Mouse (Mus musculus) midbrain, postnatal 0 days (tissue): ENCODE data around the gene Ptbp1. TPM values are rescaled to one million over a fixed set of nuclear protein-coding genes. Genes with fewer than 3 reads are reported as not detected.
A peak's percentile ranks its signal among the peaks of the same experiment; 100 is the strongest.

Source experiments
- ATAC-seq: fragments of 200-750 bp; cut with Nextera tagmentation; 2 replicates; pipeline ENCODE4 v1.8.0; 2017; ENCODE audit warnings: moderate number of reproducible peaks, mild to moderate bottlenecking, moderate TSS enrichment, moderate library complexity; ENCODE audit not compliant: low FRiP score
- DNase-seq: peaks from one replicate; pipeline ENCODE4 v3.0.0-alpha.2; 2015; ENCODE audit warnings: low spot score
- H3K27ac ChIP-seq: fragments of 300-500 bp; sonication (generic); 2 replicates; pipeline ENCODE4 v1.5.1; 2014; ENCODE audit warnings: low read depth, mild to moderate bottlenecking, low read length, mixed read lengths
- H3K27me3 ChIP-seq: fragments of 300-500 bp; sonication (generic); 2 replicates; pipeline ENCODE4 v1.6.1; 2014; ENCODE audit warnings: low read length, control low read depth, mixed read lengths; ENCODE audit not compliant: insufficient read depth
- H3K36me3 ChIP-seq: fragments of 300-500 bp; sonication (generic); 2 replicates; pipeline ENCODE4 v1.6.1; 2014; ENCODE audit warnings: low read length, control low read depth, mixed read lengths; ENCODE audit not compliant: insufficient read depth
- H3K4me1 ChIP-seq: fragments of 300-500 bp; sonication (generic); 2 replicates; pipeline ENCODE4 v1.6.1; 2014; ENCODE audit warnings: mild to moderate bottlenecking, control low read depth, antibody characterized with exemption, low read length, mixed read lengths; ENCODE audit not compliant: insufficient read depth
- H3K4me2 ChIP-seq: fragments of 300-500 bp; sonication (generic); 2 replicates; pipeline ENCODE4 v1.6.1; 2014; ENCODE audit warnings: low read depth, mild to moderate bottlenecking, low read length, mixed read lengths; ENCODE audit not compliant: poor library complexity, severe bottlenecking
- H3K4me3 ChIP-seq: fragments of 300-500 bp; sonication (generic); 2 replicates; pipeline ENCODE4 v1.5.1; 2014; ENCODE audit warnings: low read depth, mild to moderate bottlenecking, low read length, moderate library complexity
- H3K9ac ChIP-seq: fragments of 300-500 bp; sonication (generic); replicated peaks from 2 replicates; pipeline ENCODE4 v1.6.1; 2014; ENCODE audit warnings: mild to moderate bottlenecking, low read length, moderate library complexity, mixed read lengths; ENCODE audit not compliant: poor library complexity, severe bottlenecking
- H3K9me3 ChIP-seq: fragments of 300-500 bp; sonication (generic); 2 replicates; pipeline ENCODE4 v1.6.1; 2016; ENCODE audit warnings: low read length, control low read depth
- CTCF ChIP-seq: IDR thresholded peaks from 2 replicates; pipeline ENCODE4 v1.5.1; 2016; ENCODE audit warnings: antibody characterized with exemption, mild to moderate bottlenecking
- WGBS: fragments of 180-500 bp; shearing (Covaris S2); extraction: QIAGEN DNeasy Blood & Tissue Kit; methylation state at CpG from one replicate; pipeline ENCODE4 v1.1.7; 2014; 5-methylcytosine and 5-hydroxymethylcytosine counted together
- polyA plus RNA-seq: library from polyadenylated mRNA; unstranded; fragments of >200 nt; fragmentation: Nextera tagmentation; extraction: Ambion mirVana; gene quantifications from 2 replicates; pipeline ENCODE4 v1.2.1, GENCODE M21; 2015
- total RNA-seq: library from RNA; depleted of rRNA; stranded (reverse); fragments of >200 nt; gene quantifications from 2 replicates; pipeline ENCODE4 v1.2.3, GENCODE M21; 2014

The Ptbp1 gene
- total and polyA plus RNA-seq, 2 experiments from 2014 or later, result 49.7 to 114 TPM

DNA sequence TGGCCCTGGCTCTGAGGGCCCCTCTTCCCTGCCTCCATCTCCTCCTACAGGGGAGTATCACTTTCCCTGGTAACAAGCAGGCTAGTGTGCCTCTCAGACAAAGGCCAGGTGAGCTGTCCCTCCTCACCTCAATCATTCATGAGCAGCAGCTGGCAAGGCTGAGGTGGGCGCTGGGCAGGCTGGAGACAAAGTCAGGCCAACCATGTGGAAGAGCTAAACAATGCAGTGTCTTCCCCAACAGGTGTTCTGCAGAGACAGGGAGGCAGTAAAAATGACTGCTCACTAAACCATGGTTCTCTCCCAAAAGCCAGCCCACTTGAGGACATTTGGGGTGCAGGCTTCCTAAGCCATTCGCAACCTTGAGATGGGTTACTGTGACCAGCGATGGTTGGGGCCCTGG, 2.6 kb upstream of the Ptbp1 start:
- WGBS, result 83% methylated on average over 3 of the region's 3 CpGs
- H3K4me3 ChIP-seq, result no peak overlapping the region
- DNase-seq (no peak), ATAC-seq (no peak)
- H3K9me3 ChIP-seq, result no peaks in the 10 kb centered on the region
- peak overlapping the region; percentile 99 for H3K27ac ChIP-seq
- TF ChIP-seq CTCF, result no peak
- H3K9ac ChIP-seq, result no peak overlapping the region
- no peaks in the 10 kb centered on the region for H3K36me3 ChIP-seq
- no peak overlapping the region for H3K4me2 ChIP-seq
- no peaks in the 10 kb centered on the region for H3K27me3 ChIP-seq
- peaks cover 30% of the 10 kb centered on the region for H3K4me1 ChIP-seq

DNA sequence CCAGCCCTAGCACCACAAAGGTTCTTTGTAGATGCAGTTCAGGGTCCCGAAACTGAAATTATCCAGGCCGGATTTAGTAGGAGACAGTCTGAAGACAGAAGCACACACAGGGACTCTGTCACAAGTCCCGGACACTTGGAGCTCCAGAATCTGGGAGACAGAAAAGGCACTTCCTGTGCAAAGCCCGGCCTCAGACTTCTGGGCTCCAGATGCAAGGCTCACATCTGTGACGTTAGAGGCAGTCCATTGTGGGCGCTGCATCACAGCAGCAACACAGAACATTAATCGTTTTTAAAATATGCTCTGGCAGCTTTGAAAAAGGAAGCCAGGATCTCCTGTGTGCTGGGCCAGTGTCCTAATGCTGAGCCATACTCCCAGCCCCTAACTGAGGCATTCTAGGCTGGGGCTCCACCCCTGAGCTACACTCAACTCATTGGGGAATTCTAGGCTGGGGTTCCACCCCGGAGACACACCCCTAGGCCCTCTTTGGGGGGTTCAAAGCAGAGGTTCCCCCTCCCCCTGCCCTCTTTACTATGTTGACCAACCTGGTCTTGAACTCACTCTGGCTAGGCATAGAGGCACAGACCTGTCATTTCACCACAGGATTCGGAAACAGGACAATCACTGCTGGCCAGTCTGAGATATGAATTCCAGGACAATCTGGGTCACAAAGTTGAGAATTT, 2.0 kb upstream of the Ptbp1 start:
- Histone ChIP-seq H3K4me1 (peaks cover 36% of the 10 kb centered on the region), H3K36me3 (no peaks in the 10 kb centered on the region), H3K4me3 (no peak overlapping the region), H3K4me2 (peak overlapping the region; percentile 58), H3K9ac (peak overlapping the region; percentile 72), H3K27me3 (no peaks in the 10 kb centered on the region), H3K27ac (peak overlapping the region; percentile 99), H3K9me3 (no peaks in the 10 kb centered on the region)
- DNase-seq, result no peak
- 57% methylated on average over 9 of the region's 9 CpGs for WGBS
- ATAC-seq, result no peak
- no peak for TF ChIP-seq CTCF

DNA sequence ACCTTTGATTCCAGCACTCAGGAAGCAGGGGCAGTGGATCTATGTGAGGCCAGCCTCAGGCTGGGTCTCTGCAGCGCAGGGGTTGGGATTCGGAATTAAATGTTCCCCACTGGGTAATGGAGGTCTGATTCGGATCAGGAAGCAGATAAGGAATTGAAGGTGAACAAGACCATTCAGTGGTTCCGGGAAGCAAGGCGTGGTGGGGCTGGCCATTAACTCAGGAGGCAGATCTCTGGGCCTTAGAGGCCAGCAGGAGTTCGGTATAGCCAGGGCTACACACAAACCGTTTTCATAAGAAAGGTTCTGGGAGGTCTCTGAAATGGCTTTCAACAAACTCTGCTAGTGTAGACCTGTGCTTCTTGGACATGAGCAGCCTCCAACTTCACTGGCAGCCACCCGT, 1.4 kb upstream of the Ptbp1 start:
- no peak for TF ChIP-seq CTCF
- Histone ChIP-seq H3K4me3 (peak overlapping the region; percentile 38), H3K9me3 (no peaks in the 10 kb centered on the region), H3K9ac (peak overlapping the region; percentile 72), H3K4me2 (peak overlapping the region; percentile 58), H3K27me3 (no peaks in the 10 kb centered on the region), H3K27ac (peak overlapping the region; percentile 99), H3K4me1 (peaks cover 41% of the 10 kb centered on the region), H3K36me3 (0 out of 2 replicates have a peak, but pooled peaks cover under 1% of the 10 kb centered on the region)
- DNase-seq (no peak), ATAC-seq (no peak)
- 13% methylated on average over 8 of the region's 8 CpGs for WGBS

DNA sequence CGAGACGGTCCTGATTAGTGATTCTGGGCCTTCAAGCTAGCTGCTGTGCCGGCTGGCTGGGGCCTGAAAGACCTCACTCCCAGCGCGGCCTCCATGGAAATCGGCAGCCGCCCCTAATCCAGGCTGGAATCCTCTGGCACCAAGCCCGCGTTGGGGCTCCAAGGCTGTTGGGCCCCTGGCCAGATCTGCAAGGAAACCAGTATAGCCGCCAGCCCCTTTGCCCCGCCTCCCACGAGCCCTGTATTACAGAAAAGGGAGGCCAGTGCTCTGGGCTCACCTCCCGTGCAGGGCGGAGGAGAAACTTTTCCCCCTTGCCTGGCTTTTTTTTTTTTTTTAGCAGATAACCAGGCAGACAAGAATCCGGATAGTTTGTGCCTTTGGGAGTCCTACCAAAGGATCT, 835 bp upstream of the Ptbp1 start:
- Histone ChIP-seq H3K9ac (peak overlapping the region; percentile 72), H3K4me3 (peak overlapping the region; percentile 38), H3K9me3 (no peaks in the 10 kb centered on the region), H3K4me1 (peaks cover 41% of the 10 kb centered on the region), H3K4me2 (peak overlapping the region; percentile 58), H3K27ac (peak overlapping the region; percentile 99), H3K27me3 (no peaks in the 10 kb centered on the region), H3K36me3 (0 out of 2 replicates have a peak, but pooled peaks cover 2% of the 10 kb centered on the region)
- 0% methylated on average over 15 of the region's 15 CpGs for WGBS
- TF ChIP-seq CTCF, result no peak
- ATAC-seq (peak; percentile 17; the same call in 1 of the 2 replicates), DNase-seq (peak; percentile 95)

DNA sequence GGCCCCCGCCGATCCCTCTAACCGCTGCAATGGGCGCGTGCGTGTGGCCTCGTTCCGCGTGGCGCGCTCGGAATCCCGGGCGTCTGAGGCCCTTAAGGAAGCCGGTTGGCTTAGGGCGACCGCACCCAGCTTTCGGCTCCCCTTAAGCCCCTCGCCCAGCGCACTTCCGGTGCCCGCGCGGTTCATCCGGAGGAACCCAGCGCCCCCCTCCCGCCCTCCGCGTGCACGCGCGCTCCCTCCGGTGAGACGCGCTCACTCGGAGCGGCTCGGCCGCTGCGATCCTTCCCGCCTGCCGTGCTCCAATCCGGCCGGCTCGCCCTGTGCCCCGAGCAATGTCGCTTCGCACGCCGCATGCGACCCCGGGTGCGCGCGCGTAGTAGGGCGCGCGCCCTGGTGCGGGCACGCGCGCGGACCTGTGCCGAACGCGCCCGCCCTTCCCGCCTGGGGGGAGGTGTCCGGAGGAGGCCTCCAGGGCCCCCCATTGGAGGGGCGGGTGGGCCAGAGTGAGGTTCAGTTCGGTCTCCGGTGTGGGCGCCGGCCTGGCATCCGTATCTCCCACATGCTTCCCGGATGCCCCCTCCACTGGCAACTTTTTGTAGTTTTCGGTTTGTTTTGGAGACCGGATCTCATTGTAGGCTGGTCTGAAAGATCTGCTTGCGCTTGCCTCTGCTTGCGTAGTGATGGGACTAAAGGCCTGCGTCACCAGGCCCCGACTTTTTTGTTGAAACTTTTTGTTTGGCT, 744 bp downstream of the Ptbp1 start:
- H3K4me3 ChIP-seq, result peak overlapping the region; percentile 93
- peaks cover 12% of the 10 kb centered on the region for H3K36me3 ChIP-seq
- H3K27me3 ChIP-seq, result no peaks in the 10 kb centered on the region
- no peaks in the 10 kb centered on the region for H3K9me3 ChIP-seq
- DNase-seq, result peak; percentile 74
- peak overlapping the region; percentile 100 for H3K27ac ChIP-seq
- peaks cover 41% of the 10 kb centered on the region for H3K4me1 ChIP-seq
- under 1% methylated on average over 75 of the region's 83 CpGs for WGBS
- TF ChIP-seq CTCF, result no peak
- peak; percentile 35 for ATAC-seq
- peak overlapping the region; percentile 99 for H3K9ac ChIP-seq
- H3K4me2 ChIP-seq, result peak overlapping the region; percentile 93

DNA sequence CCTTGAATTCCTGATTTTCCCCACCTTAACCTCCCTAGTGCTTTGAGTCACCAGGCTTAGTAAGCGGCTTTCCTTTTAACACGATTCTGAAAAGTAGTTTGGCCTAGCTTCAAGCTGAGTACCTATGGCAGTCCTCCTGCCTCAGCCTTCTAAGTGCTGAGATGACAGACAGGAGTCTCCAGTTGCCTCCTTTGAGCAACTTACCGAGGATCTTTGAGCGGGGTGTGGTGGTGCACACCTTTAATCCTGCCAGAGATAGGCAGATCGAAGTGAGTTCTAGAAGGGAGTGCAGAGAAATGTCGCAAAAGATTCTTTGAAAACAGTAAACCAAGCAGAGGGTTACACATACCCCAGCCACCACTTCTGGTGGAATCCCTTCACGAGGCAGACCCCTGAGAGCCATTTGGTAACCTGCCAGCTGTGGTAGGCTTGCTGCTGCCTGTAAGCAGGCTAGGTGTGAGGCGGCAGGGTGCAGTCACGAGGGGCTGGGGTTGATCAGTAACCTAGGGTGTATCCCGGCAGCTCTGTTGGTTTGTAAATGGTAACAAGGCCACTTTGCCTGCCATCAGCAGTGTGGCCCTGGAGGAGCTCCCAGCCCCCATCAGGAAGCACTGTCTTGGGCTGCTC, 1.4 kb downstream of the Ptbp1 start:
- DNase-seq (no peak), ATAC-seq (no peak)
- Histone ChIP-seq H3K27ac (peak overlapping the region; percentile 100; the same call in 1 of the 2 replicates), H3K27me3 (no peaks in the 10 kb centered on the region), H3K4me3 (peak overlapping the region; percentile 93), H3K36me3 (peaks cover 18% of the 10 kb centered on the region), H3K9ac (peak overlapping the region; percentile 99), H3K9me3 (no peaks in the 10 kb centered on the region), H3K4me1 (peaks cover 41% of the 10 kb centered on the region), H3K4me2 (peak overlapping the region; percentile 93)
- WGBS, result 3% methylated on average over 10 of the region's 10 CpGs
- no peak for TF ChIP-seq CTCF
